Mouse (Mus musculus): ENCODE results near the gene Vsig1. TPM values are rescaled to one million over a fixed set of nuclear protein-coding genes. Genes with fewer than 3 reads are reported as not detected.

The Vsig1 gene
- polyA plus RNA-seq, 1 experiment from 2014 or later = 0.32 TPM

- 51% methylated on average over 6 of the region's 6 CpGs for WGBS
- Histone ChIP-seq H3K36me3 (ENCODE audit: control insufficient read depth, insufficient read depth, low read length) (no peaks in the 10 kb centered on the region), H3K9me3 (ENCODE audit: control insufficient read depth, low read length) (no peaks in the 10 kb centered on the region), H3K27me3 (replicated peaks; ENCODE audit: control insufficient read depth, insufficient read depth, low read length) (peaks cover 33% of the 10 kb centered on the region), H3K4me2 (ENCODE audit: low read depth, low read length) (no peak overlapping the region), H3K9ac (ENCODE audit: low read depth, low read length) (no peak overlapping the region), H3K27ac (replicated peaks; ENCODE audit: low read depth, low read length) (no peak overlapping the region), H3K4me1 (ENCODE audit: control insufficient read depth, insufficient read depth, low read length) (0 out of 2 replicates have a peak, but pooled peaks cover 3% of the 10 kb centered on the region), H3K4me3 (ENCODE audit: low read depth, low read length) (no peak overlapping the region)
- DNase-seq (ENCODE audit: low spot score) (no peak), ATAC-seq (ENCODE audit: low read depth) (no peak)
These were observed 77.4 kb downstream of the Vsig1 start for GRCm38 (mm10) chrX:140984795-140985194.

GRCm38 (mm10) chrX:140985256-140985655 is 77.8 kb downstream of the Vsig1 start:
- Histone ChIP-seq H3K4me3 (ENCODE audit: low read depth, low read length) (no peak overlapping the region), H3K27ac (replicated peaks; ENCODE audit: low read depth, low read length) (no peak overlapping the region), H3K9me3 (ENCODE audit: control insufficient read depth, low read length) (no peaks in the 10 kb centered on the region), H3K36me3 (ENCODE audit: control insufficient read depth, insufficient read depth, low read length) (no peaks in the 10 kb centered on the region), H3K9ac (ENCODE audit: low read depth, low read length) (no peak overlapping the region), H3K4me1 (ENCODE audit: control insufficient read depth, insufficient read depth, low read length) (no peaks in the 10 kb centered on the region), H3K27me3 (replicated peaks; ENCODE audit: control insufficient read depth, insufficient read depth, low read length) (peaks cover 28% of the 10 kb centered on the region), H3K4me2 (ENCODE audit: low read depth, low read length) (no peak overlapping the region)
- no peak for ATAC-seq (ENCODE audit: low read depth)
- DNase-seq (ENCODE audit: low spot score) = no peak
- 76% methylated on average over 2 of the region's 2 CpGs for WGBS

Other genes with a start within 250 kb of the Vsig1 start
- 7.9 and 8.2 TPM in 2 replicates for gene Mid2, start 243.0 kb upstream of the Vsig1 start, polyA plus RNA-seq (2014; fragmentation: Nextera tagmentation; extraction: Ambion mirVana)
- gene Tex13b, start 94.2 kb upstream of the Vsig1 start, polyA plus RNA-seq (2014; fragmentation: Nextera tagmentation; extraction: Ambion mirVana) = not detected in 2 replicates
- gene Psmd10, start 49.1 kb downstream of the Vsig1 start, polyA plus RNA-seq (2014; fragmentation: Nextera tagmentation; extraction: Ambion mirVana) = 39.2 and 42.2 TPM in 2 replicates
- 27.6 and 30.3 TPM in 2 replicates for gene Atg4a, start 49.3 kb downstream of the Vsig1 start, polyA plus RNA-seq (2014; fragmentation: Nextera tagmentation; extraction: Ambion mirVana)

Measured in embryonic facial prominence, embryonic 14.5 days (tissue).